Mouse (Mus musculus): Measurements from ENCODE around the gene Col9a1. TPM values are rescaled to one million over a fixed set of nuclear protein-coding genes. Genes with fewer than 3 reads are reported as not detected.
A peak's percentile ranks its signal among the peaks of the same experiment; 100 is the strongest.

The Col9a1 gene
- polyA plus RNA-seq, 1 experiment from 2014 or later, result 5.5 TPM

- no peak overlapping the region for H3K4me2 ChIP-seq (ENCODE audit: low read length)
- H3K4me3 ChIP-seq (replicated peaks; ENCODE audit: low read depth, low read length), result no peak overlapping the region
- WGBS, result 81% methylated on average over 6 of the region's 6 CpGs
- no peaks in the 10 kb centered on the region for H3K27me3 ChIP-seq (ENCODE audit: insufficient read depth, low read length)
- H3K9me3 ChIP-seq (replicated peaks; ENCODE audit: low read length), result no peaks in the 10 kb centered on the region
- TF ChIP-seq CTCF (IDR thresholded peaks at IDR 0.05; ENCODE audit: low read depth), result no peak
- DNase-seq (ENCODE audit: low spot score) (no peak), ATAC-seq (replicated peaks; ENCODE audit: low FRiP score, low read depth) (no peak)
- H3K9ac ChIP-seq (ENCODE audit: low read depth, low read length), result no peak overlapping the region
- H3K4me1 ChIP-seq (replicated peaks; ENCODE audit: insufficient read depth, low read length), result no peaks in the 10 kb centered on the region
- no peaks in the 10 kb centered on the region for H3K36me3 ChIP-seq (ENCODE audit: insufficient read depth, low read length)
- H3K27ac ChIP-seq, result no peak overlapping the region
These were observed 49.7 kb downstream of the Col9a1 start for GRCm38 (mm10) chr1:24226941-24227711.

- Histone ChIP-seq H3K36me3 (ENCODE audit: insufficient read depth, low read length) (no peaks in the 10 kb centered on the region), H3K4me3 (replicated peaks; ENCODE audit: low read depth, low read length) (no peak overlapping the region), H3K9me3 (replicated peaks; ENCODE audit: low read length) (no peaks in the 10 kb centered on the region), H3K4me1 (replicated peaks; ENCODE audit: insufficient read depth, low read length) (no peaks in the 10 kb centered on the region), H3K9ac (ENCODE audit: low read depth, low read length) (no peak overlapping the region), H3K27ac (no peak overlapping the region), H3K4me2 (ENCODE audit: low read length) (no peak overlapping the region), H3K27me3 (ENCODE audit: insufficient read depth, low read length) (no peaks in the 10 kb centered on the region)
- TF ChIP-seq CTCF (IDR thresholded peaks at IDR 0.05; ENCODE audit: low read depth), result no peak
- ATAC-seq (replicated peaks; ENCODE audit: low FRiP score, low read depth) (no peak), DNase-seq (ENCODE audit: low spot score) (no peak)
- 83% methylated on average over 1 of the region's 1 CpGs for WGBS
These were observed 52.1 kb downstream of the Col9a1 start for GRCm38 (mm10) chr1:24229552-24229951.

DNA sequence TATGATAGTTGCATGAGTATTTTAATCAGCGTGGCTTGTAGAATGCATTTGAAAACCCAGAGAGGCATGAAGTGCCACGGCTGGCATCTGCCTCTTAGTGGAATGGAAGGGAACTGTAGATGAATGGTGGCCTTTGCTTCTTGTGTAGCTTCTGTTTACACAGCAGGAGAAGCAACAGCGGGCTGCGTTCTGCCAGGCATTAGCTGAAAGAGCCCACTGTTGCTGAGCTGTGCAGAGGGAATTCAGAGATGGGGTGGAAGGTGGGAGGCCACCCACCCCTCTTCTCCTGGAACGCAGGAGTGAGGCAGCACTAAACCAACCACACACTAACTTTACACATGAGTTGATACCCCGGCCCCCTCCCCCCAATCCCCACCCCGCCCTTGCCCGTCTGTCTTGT lies 53.0 kb downstream of the Col9a1 start:
- Histone ChIP-seq H3K4me1 (replicated peaks; ENCODE audit: insufficient read depth, low read length) (no peaks in the 10 kb centered on the region), H3K4me2 (ENCODE audit: low read length) (peak overlapping the region; percentile 6; the same call in 1 of the 2 replicates), H3K27me3 (ENCODE audit: insufficient read depth, low read length) (no peaks in the 10 kb centered on the region), H3K27ac (no peak overlapping the region), H3K4me3 (replicated peaks; ENCODE audit: low read depth, low read length) (no peak overlapping the region), H3K36me3 (ENCODE audit: insufficient read depth, low read length) (no peaks in the 10 kb centered on the region), H3K9ac (ENCODE audit: low read depth, low read length) (no peak overlapping the region), H3K9me3 (replicated peaks; ENCODE audit: low read length) (no peaks in the 10 kb centered on the region)
- ATAC-seq (replicated peaks; ENCODE audit: low FRiP score, low read depth) (no peak), DNase-seq (ENCODE audit: low spot score) (peak; percentile 15)
- TF ChIP-seq CTCF (IDR thresholded peaks at IDR 0.05; ENCODE audit: low read depth), result peak; percentile 21; the same call in 1 of the 2 replicates
- WGBS, result 29% methylated on average over 8 of the region's 8 CpGs

- TF ChIP-seq CTCF (IDR thresholded peaks at IDR 0.05; ENCODE audit: low read depth), result no peak
- H3K36me3 ChIP-seq (ENCODE audit: insufficient read depth, low read length), result no peaks in the 10 kb centered on the region
- no peaks in the 10 kb centered on the region for H3K27me3 ChIP-seq (ENCODE audit: insufficient read depth, low read length)
- H3K4me3 ChIP-seq (replicated peaks; ENCODE audit: low read depth, low read length), result no peak overlapping the region
- 80% methylated on average over 3 of the region's 3 CpGs for WGBS
- DNase-seq (ENCODE audit: low spot score) (no peak), ATAC-seq (replicated peaks; ENCODE audit: low FRiP score, low read depth) (no peak)
- H3K4me1 ChIP-seq (replicated peaks; ENCODE audit: insufficient read depth, low read length), result no peaks in the 10 kb centered on the region
- H3K4me2 ChIP-seq (ENCODE audit: low read length), result no peak overlapping the region
- no peaks in the 10 kb centered on the region for H3K9me3 ChIP-seq (replicated peaks; ENCODE audit: low read length)
- no peak overlapping the region for H3K27ac ChIP-seq
- no peak overlapping the region for H3K9ac ChIP-seq (ENCODE audit: low read depth, low read length)
These were observed 54.3 kb downstream of the Col9a1 start for GRCm38 (mm10) chr1:24231504-24232270.

GRCm38 (mm10) chr1:24236330-24236729 lies 58.9 kb downstream of the Col9a1 start:
- Histone ChIP-seq H3K4me1 (replicated peaks; ENCODE audit: insufficient read depth, low read length) (no peaks in the 10 kb centered on the region), H3K27me3 (ENCODE audit: insufficient read depth, low read length) (no peaks in the 10 kb centered on the region), H3K4me3 (replicated peaks; ENCODE audit: low read depth, low read length) (no peak overlapping the region), H3K27ac (no peak overlapping the region), H3K9me3 (replicated peaks; ENCODE audit: low read length) (no peaks in the 10 kb centered on the region), H3K4me2 (ENCODE audit: low read length) (no peak overlapping the region), H3K9ac (ENCODE audit: low read depth, low read length) (no peak overlapping the region), H3K36me3 (ENCODE audit: insufficient read depth, low read length) (no peaks in the 10 kb centered on the region)
- no peak for DNase-seq (ENCODE audit: low spot score)
- no peak for TF ChIP-seq CTCF (IDR thresholded peaks at IDR 0.05; ENCODE audit: low read depth)
- WGBS, result 50% methylated on average over 1 of the region's 1 CpGs
- ATAC-seq (replicated peaks; ENCODE audit: low FRiP score, low read depth), result no peak

- Histone ChIP-seq H3K27ac (no peak overlapping the region), H3K4me1 (replicated peaks; ENCODE audit: insufficient read depth, low read length) (no peaks in the 10 kb centered on the region), H3K27me3 (ENCODE audit: insufficient read depth, low read length) (no peaks in the 10 kb centered on the region), H3K9ac (ENCODE audit: low read depth, low read length) (no peak overlapping the region), H3K36me3 (ENCODE audit: insufficient read depth, low read length) (no peaks in the 10 kb centered on the region), H3K4me3 (replicated peaks; ENCODE audit: low read depth, low read length) (no peak overlapping the region), H3K4me2 (ENCODE audit: low read length) (no peak overlapping the region), H3K9me3 (replicated peaks; ENCODE audit: low read length) (no peaks in the 10 kb centered on the region)
- DNase-seq (ENCODE audit: low spot score) (no peak), ATAC-seq (replicated peaks; ENCODE audit: low FRiP score, low read depth) (no peak)
- no peak for TF ChIP-seq CTCF (IDR thresholded peaks at IDR 0.05; ENCODE audit: low read depth)
- WGBS, result 55% methylated on average over 8 of the region's 8 CpGs
These were observed 62.8 kb downstream of the Col9a1 start for GRCm38 (mm10) chr1:24240039-24240691.

All from kidney, postnatal 0 days (tissue).